8 mouse cellular contexts compared by ENCODE assay signal in genomic region chr8:78820673-78821310, GRCm38 (mm10). TPM values are rescaled to one million over a fixed set of nuclear protein-coding genes. Genes with fewer than 3 reads are reported as not detected.
DNase-seq lines count a peak whose midpoint lies in the region; ATAC-seq lines count a peak whose summit lies in the region.

Gene Lsm6 (minus strand): TSS chr8:78821140.

- peak; percentile 99 for DNase-seq in CD4-positive, CD25-positive, alpha-beta regulatory T cell, adult 2 months (ENCODE audit: low read depth, low spot score)
- DNase-seq in fat pad, adult 2 months (ENCODE audit: extremely low read depth, low read depth, low spot score): peak; percentile 31
- DNase-seq in kidney, postnatal 10 days: peak; percentile 99
- peak; percentile 92 to 95 for DNase-seq in natural killer cell, adult 2 months (ENCODE audit: low spot score in 2 of 2)

- peak within 1 kb of the TSS; percentile 99 for H3K4me3 ChIP-seq in brown adipose tissue, adult 24 weeks (ENCODE audit: insufficient read depth, low read depth, low read length)
- H3K4me3 ChIP-seq in heart, embryonic 13.5 days: peak within 1 kb of the TSS; percentile 90
- H3K4me3 ChIP-seq in liver, embryonic 12.5 days: peak within 1 kb of the TSS; percentile 83
- peak within 1 kb of the TSS; percentile 90 for H3K4me3 ChIP-seq in stomach, embryonic 15.5 days (replicated peaks)

- peak within 1 kb of the TSS; percentile 92 for H3K9ac ChIP-seq in heart, embryonic 13.5 days
- H3K9ac ChIP-seq in liver, embryonic 12.5 days: peak within 1 kb of the TSS; percentile 85
- H3K9ac ChIP-seq in stomach, embryonic 15.5 days: peak within 1 kb of the TSS; percentile 63

- H3K27ac ChIP-seq in brown adipose tissue, adult 24 weeks (replicated peaks; ENCODE audit: low read depth, low read length): peak within 1 kb of the TSS; percentile 87
- H3K27ac ChIP-seq in heart, embryonic 13.5 days (replicated peaks): peak within 1 kb of the TSS; percentile 97
- H3K27ac ChIP-seq in liver, embryonic 12.5 days: peak within 1 kb of the TSS; percentile 95
- peak within 1 kb of the TSS; percentile 99 for H3K27ac ChIP-seq in stomach, embryonic 15.5 days

- peaks cover 29% of the 10 kb centered on the region; the same call in 1 of the 2 replicates for H3K36me3 ChIP-seq in heart, embryonic 13.5 days
- H3K36me3 ChIP-seq in liver, embryonic 12.5 days: peaks cover 31% of the 10 kb centered on the region
- H3K36me3 ChIP-seq in stomach, embryonic 15.5 days: no peaks in the 10 kb centered on the region

- H3K9me3 ChIP-seq in heart, embryonic 13.5 days: no peaks in the 10 kb centered on the region
- no peaks in the 10 kb centered on the region for H3K9me3 ChIP-seq in liver, embryonic 12.5 days (replicated peaks)
- H3K9me3 ChIP-seq in stomach, embryonic 15.5 days: no peaks in the 10 kb centered on the region

- H3K4me2 ChIP-seq in heart, embryonic 13.5 days: peak within 1 kb of the TSS; percentile 78
- H3K4me2 ChIP-seq in liver, embryonic 12.5 days: peak within 1 kb of the TSS; percentile 76
- peak within 1 kb of the TSS; percentile 62 for H3K4me2 ChIP-seq in stomach, embryonic 15.5 days

- no peaks in the 10 kb centered on the region for H3K27me3 ChIP-seq in heart, embryonic 13.5 days (replicated peaks)
- no peaks in the 10 kb centered on the region for H3K27me3 ChIP-seq in liver, embryonic 12.5 days (replicated peaks)
- no peaks in the 10 kb centered on the region for H3K27me3 ChIP-seq in stomach, embryonic 15.5 days (replicated peaks)

- ATAC-seq in heart, embryonic 13.5 days (ENCODE audit: extremely low read depth, insufficient number of reproducible peaks, low FRiP score, low TSS enrichment): peak; percentile 82
- ATAC-seq in liver, embryonic 12.5 days: peak; percentile 94
- ATAC-seq in stomach, embryonic 15.5 days (ENCODE audit: insufficient read depth, low FRiP score, low read depth): peak; percentile 91

- H3K4me1 ChIP-seq in brown adipose tissue, adult 24 weeks (ENCODE audit: control insufficient read depth, insufficient read depth, insufficient read length, low read length): peaks cover 11% of the 10 kb centered on the region; the same call in 1 of the 2 replicates
- peaks cover 22% of the 10 kb centered on the region for H3K4me1 ChIP-seq in heart, embryonic 13.5 days
- H3K4me1 ChIP-seq in liver, embryonic 12.5 days: peaks cover 18% of the 10 kb centered on the region
- H3K4me1 ChIP-seq in stomach, embryonic 15.5 days: peaks cover 12% of the 10 kb centered on the region; the same call in 1 of the 2 replicates

- under 1% methylated on average over 68 of the region's 70 CpGs for WGBS in heart, embryonic 13.5 days
- WGBS in liver, embryonic 12.5 days (ENCODE audit: insufficient replicate concordance): under 1% methylated on average over 68 of the region's 70 CpGs
- under 1% methylated on average over 69 of the region's 70 CpGs for WGBS in stomach, embryonic 15.5 days

RNA-seq across cellular contexts. Expression of gene Lsm6, which starts in this region (rescaled TPM):
- polyA plus RNA-seq in brown adipose tissue, adult 24 weeks (2012; ENCODE audit: insufficient read depth, insufficient read length, missing spikeins): 57.6 and 76.8 TPM in 2 replicates
- 161 and 200 TPM in 2 replicates for polyA plus RNA-seq in heart, embryonic 13.5 days (2015; fragmentation: Nextera tagmentation; extraction: Ambion mirVana)
- 127 and 135 TPM in 2 replicates for polyA plus RNA-seq in liver, embryonic 12.5 days (2016; fragmentation: Nextera tagmentation; extraction: Ambion mirVana)
- polyA plus RNA-seq in stomach, embryonic 15.5 days (2015; fragmentation: Nextera tagmentation; extraction: Ambion mirVana): 210 and 212 TPM in 2 replicates

Comparison
In these comparisons a context has a peak if more than half of its experiments do, and no peak if none do; other contexts are left out.
1. Peak in every context shown above with its lines: DNase-seq, ATAC-seq, H3K4me3 ChIP-seq and H3K27ac ChIP-seq.
2. DNase-seq: peak in every context shown above with its lines; median percentile 99 in CD4-positive, CD25-positive, alpha-beta regulatory T cell, adult 2 months; 99 in kidney, postnatal 10 days; 94 in natural killer cell, adult 2 months; 31 in fat pad, adult 2 months.